Mouse (Mus musculus) frontal cortex, adult 2 months (tissue): Measurements from ENCODE around the gene Klk1. TPM values are rescaled to one million over a fixed set of nuclear protein-coding genes. Genes with fewer than 3 reads are reported as not detected.
A peak's percentile ranks its signal among the peaks of the same experiment; 100 is the strongest.
"Not testable (repeated sequence)": the region's sequence is repeated elsewhere in the genome, so short reads cannot be mapped to it uniquely, and the experiment has no call there.

Source experiments
- DNase-seq, 2 experiments: peaks; one replicate each; pipeline ENCODE4 v3.0.0; 2022; ENCODE audit warnings: low spot score in 1 of 2; ENCODE audit errors: extremely low spot score in 1 of 2
- polyA plus RNA-seq: library from polyadenylated mRNA; depleted of rRNA; stranded (reverse); fragments of >200 nt; gene quantifications from 2 replicates; pipeline ENCODE4 v1.2.3, GENCODE M21; 2012; rRNA removed

Gene Klk1
- polyA plus RNA-seq, 1 experiment: not detected

GRCm38 (mm10) chr7:44250732-44251275, 25.6 kb downstream of the Klk1 start:
- DNase-seq: not testable (repeated sequence)

GRCm38 (mm10) chr7:44253023-44253616, 28.0 kb downstream of the Klk1 start:
- DNase-seq: no peak

- no peak for DNase-seq
Observed at GRCm38 (mm10) chr7:44254930-44255329, 29.8 kb downstream of the Klk1 start.

GRCm38 (mm10) chr7:44257278-44257677, 32.1 kb downstream of the Klk1 start, which contains the start of gene Acp4:
TSS of gene Acp4 (minus strand) at chr7:44257378.
- DNase-seq: no peak

- no peak for DNase-seq
Observed at GRCm38 (mm10) chr7:44260410-44260809, 35.2 kb downstream of the Klk1 start.

- no peak for DNase-seq
Observed at GRCm38 (mm10) chr7:44261147-44261546, 36.0 kb downstream of the Klk1 start, which contains the start of gene Gm15517. TSS of gene Gm15517 (plus strand) at chr7:44261447.

- DNase-seq: peak; percentile 90 to 100
Observed at GRCm38 (mm10) chr7:44262791-44263643, 37.9 kb downstream of the Klk1 start.

GRCm38 (mm10) chr7:44268117-44268516, 43.0 kb downstream of the Klk1 start:
- no peak for DNase-seq

- no peak for DNase-seq
Observed at GRCm38 (mm10) chr7:44269397-44269796, 44.2 kb downstream of the Klk1 start.

- peak in 1 of 2 experiments; percentile 40 for DNase-seq
Observed at GRCm38 (mm10) chr7:44271309-44271708, 46.1 kb downstream of the Klk1 start.

- no peak for DNase-seq
Observed at GRCm38 (mm10) chr7:44272546-44272945, 47.4 kb downstream of the Klk1 start.

- no peak for DNase-seq
Observed at GRCm38 (mm10) chr7:44273446-44273845, 48.3 kb downstream of the Klk1 start.

GRCm38 (mm10) chr7:44274096-44274495, 48.9 kb downstream of the Klk1 start:
- DNase-seq: no peak

GRCm38 (mm10) chr7:44275546-44275945, 50.4 kb downstream of the Klk1 start:
- no peak for DNase-seq

- DNase-seq: no peak
Observed at GRCm38 (mm10) chr7:44276461-44277249, 51.5 kb downstream of the Klk1 start.

- peak; percentile 31 to 83 for DNase-seq
Observed at GRCm38 (mm10) chr7:44277250-44277622, 52.1 kb downstream of the Klk1 start.

Other genes with a start within 250 kb of the Klk1 start
- gene Klk1b9, start 249.3 kb upstream of the Klk1 start, polyA plus RNA-seq: not detected in 2 replicates
- not detected in 2 replicates for gene Klk1b11, start 229.5 kb upstream of the Klk1 start, polyA plus RNA-seq
- not detected in 2 replicates for gene Klk1b26, start 213.2 kb upstream of the Klk1 start, polyA plus RNA-seq
- 0.18 TPM in 1 of 2 replicates, not detected in the other for gene Klk1b27, start 173.1 kb upstream of the Klk1 start, polyA plus RNA-seq
- gene Klk1b21, start 123.0 kb upstream of the Klk1 start, polyA plus RNA-seq: not detected in 2 replicates
- gene Klk1b22, start 112.7 kb upstream of the Klk1 start, polyA plus RNA-seq: not detected in 2 replicates
- gene Klk1b16, start 88.6 kb upstream of the Klk1 start, polyA plus RNA-seq: not detected in 2 replicates
- gene Klk1b24, start 37.1 kb upstream of the Klk1 start, polyA plus RNA-seq: not detected in 2 replicates
- not detected in 2 replicates for gene Klk1b3, start 27.2 kb upstream of the Klk1 start, polyA plus RNA-seq
- gene Klk1b4, start 17.9 kb upstream of the Klk1 start, polyA plus RNA-seq: not detected in 2 replicates
- not detected in 2 replicates for gene Klk1b5, start 9.4 kb upstream of the Klk1 start, polyA plus RNA-seq
- not detected in 2 replicates for gene Gm36864, start 10.8 kb downstream of the Klk1 start, polyA plus RNA-seq
- 2.1 TPM in 2 replicates for gene 1700028J19Rik, start 21.3 kb downstream of the Klk1 start, polyA plus RNA-seq
- gene 2410002F23Rik, start 21.4 kb downstream of the Klk1 start, polyA plus RNA-seq: 114 and 118 TPM in 2 replicates
- gene Acp4, start 32.0 kb downstream of the Klk1 start, polyA plus RNA-seq: not detected in 2 replicates
- gene Gm15517, start 36.1 kb downstream of the Klk1 start, polyA plus RNA-seq: 0.82 and 0.99 TPM in 2 replicates
- gene Clec11a, start 81.5 kb downstream of the Klk1 start, polyA plus RNA-seq: 4.8 and 5.4 TPM in 2 replicates
- gene Shank1, start 84.9 kb downstream of the Klk1 start, polyA plus RNA-seq: 130 and 138 TPM in 2 replicates
- 56.7 and 57.0 TPM in 2 replicates for gene Syt3, start 158.7 kb downstream of the Klk1 start, polyA plus RNA-seq
- 3.7 and 3.8 TPM in 2 replicates for gene 1700008O03Rik, start 160.5 kb downstream of the Klk1 start, polyA plus RNA-seq
- 230 and 247 TPM in 2 replicates for gene Lrrc4b, start 203.7 kb downstream of the Klk1 start, polyA plus RNA-seq
- gene Aspdh, start 240.0 kb downstream of the Klk1 start, polyA plus RNA-seq: 12.2 and 14.4 TPM in 2 replicates
- 169 and 184 TPM in 2 replicates for gene Josd2, start 242.6 kb downstream of the Klk1 start, polyA plus RNA-seq